16 mouse cellular contexts compared by ENCODE assay signal in genomic region chr2:145331525-145331924, GRCm38 (mm10).
"Had no signal": no experiment of that assay in that cellular context is flagged by ENCODE, and none has a peak within 500 bp of the region (broad histone marks: within the 10 kb centered on the region; RNA-seq: fewer than 3 reads in every experiment).

No protein-coding gene starts in this region.

- H3K4me3 ChIP-seq: neural tube, embryonic 13.5 days; neural tube, embryonic 15.5 days; stomach, embryonic 15.5 days had no signal

- H3K27me3 ChIP-seq: neural tube, embryonic 13.5 days; neural tube, embryonic 15.5 days; stomach, embryonic 15.5 days had no signal

- H3K36me3 ChIP-seq: neural tube, embryonic 13.5 days; neural tube, embryonic 15.5 days; stomach, embryonic 15.5 days had no signal

- H3K9me3 ChIP-seq: neural tube, embryonic 13.5 days; neural tube, embryonic 15.5 days; stomach, embryonic 15.5 days had no signal

- H3K4me2 ChIP-seq: neural tube, embryonic 13.5 days; neural tube, embryonic 15.5 days; stomach, embryonic 15.5 days had no signal

- H3K9ac ChIP-seq: neural tube, embryonic 13.5 days; neural tube, embryonic 15.5 days; stomach, embryonic 15.5 days had no signal

- DNase-seq: retina, postnatal 1 day; right cerebral cortex, adult 18-20 months; right cerebral cortex, postnatal 14 days; right cerebral cortex, postnatal 25 days; right cerebral cortex, postnatal 4 days; spleen, adult 18-20 months; thymus, adult 18-20 months; thymus, adult 2 months; thymus, postnatal 14 days; thymus, postnatal 25 days; thymus, postnatal 36 days; thymus, postnatal 4 days had no signal

- H3K4me1 ChIP-seq: neural tube, embryonic 13.5 days; neural tube, embryonic 15.5 days; stomach, embryonic 15.5 days had no signal

- H3K27ac ChIP-seq: neural tube, embryonic 13.5 days; neural tube, embryonic 15.5 days; stomach, embryonic 15.5 days; stomach, postnatal 0 days had no signal
